Mouse (Mus musculus) left cerebral cortex, postnatal 25 days (tissue): Measurements from ENCODE around the gene Map3k14. TPM values are rescaled to one million over a fixed set of nuclear protein-coding genes. Genes with fewer than 3 reads are reported as not detected.

ENCODE experiments used
- DNase-seq, 2 experiments: peaks; one replicate each; pipeline ENCODE4 v3.0.0; 2022; ENCODE audit warnings: low spot score in 2 of 2, mixed read lengths in 1 of 2
- intact Hi-C: fragments of 180-260 bp; cut with DNase I; formaldehyde crosslinking; loops from one replicate; pipeline ENCODE4 v1.15.1; 2025
- total RNA-seq, 2 experiments: library from RNA; stranded (reverse); gene quantifications; 2 replicates each; pipeline ENCODE4 v1.2.3; 2021

Map3k14 gene
- total RNA-seq, 2 experiments from 2014 or later = 4.1 to 4.3 TPM

DNA sequence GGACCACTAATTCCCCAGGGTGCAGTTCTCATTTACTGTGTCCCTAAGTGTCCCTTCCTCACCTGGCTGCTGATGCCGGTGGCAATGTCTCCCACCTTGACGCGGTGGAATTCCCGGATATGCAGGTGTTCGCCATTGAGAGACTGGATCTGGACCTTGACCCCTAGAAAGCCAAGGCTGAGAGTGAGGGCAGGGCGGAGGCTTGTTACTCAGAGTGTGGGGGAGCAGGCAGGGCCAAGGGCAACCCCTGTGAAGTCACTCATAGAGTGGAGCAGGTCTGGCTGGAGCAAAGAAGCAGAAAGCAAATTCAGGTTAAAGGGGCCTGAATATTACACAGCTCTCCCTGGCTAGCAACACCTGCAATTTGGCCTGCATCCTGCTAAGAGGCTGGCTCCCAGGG lies 45.8 kb downstream of the Map3k14 start:
- no peak for DNase-seq
- intact Hi-C loops = no loop called here

DNA sequence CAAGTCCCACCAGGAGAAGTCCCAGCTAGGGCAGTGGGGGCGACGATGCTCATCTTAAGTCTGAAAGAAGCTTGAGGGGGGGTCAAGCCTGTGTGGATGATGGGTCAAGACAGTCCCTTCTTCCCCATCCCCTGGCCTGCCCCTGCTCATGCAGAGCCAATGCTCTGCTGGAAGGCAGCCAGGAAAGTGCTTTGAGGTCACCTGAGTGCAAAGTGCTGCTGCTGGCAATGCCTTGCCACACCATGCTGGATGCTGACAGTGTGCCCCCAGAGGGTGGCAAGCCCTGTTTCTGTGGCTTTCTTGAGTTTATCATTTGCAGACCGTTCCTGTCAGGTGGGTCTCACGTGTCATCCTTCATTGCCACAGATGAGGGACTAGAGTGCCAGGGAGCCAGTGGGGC lies 47.3 kb downstream of the Map3k14 start:
- no peak for DNase-seq
- intact Hi-C loops = loop anchor here (2.0 kb wide), 1 partner anchor 21 kb away; no protein-coding TSS in a partner anchor

DNA sequence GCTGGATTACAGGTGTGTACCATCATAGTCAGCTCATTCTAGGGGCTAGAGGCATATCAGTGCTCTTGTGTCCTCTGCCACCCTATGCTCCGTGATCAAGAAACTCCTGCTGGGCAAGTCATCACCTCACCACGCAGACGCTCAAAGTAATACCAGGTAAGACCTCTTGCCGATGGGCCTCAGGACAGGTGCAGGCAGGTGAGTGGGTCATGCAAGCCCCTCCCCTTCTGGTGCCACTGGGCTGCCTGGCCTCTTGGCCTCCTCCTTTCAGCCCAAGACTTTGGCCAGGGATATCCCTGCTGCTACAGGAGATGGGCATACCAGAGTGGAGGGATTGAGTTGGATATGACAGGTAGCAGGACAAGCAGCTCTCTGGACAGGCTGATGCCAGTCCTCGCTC lies 48.0 kb downstream of the Map3k14 start:
- intact Hi-C loops = loop anchor here (2.0 kb wide), 1 partner anchor 20 kb away; no protein-coding TSS in a partner anchor
- DNase-seq = no peak

DNA sequence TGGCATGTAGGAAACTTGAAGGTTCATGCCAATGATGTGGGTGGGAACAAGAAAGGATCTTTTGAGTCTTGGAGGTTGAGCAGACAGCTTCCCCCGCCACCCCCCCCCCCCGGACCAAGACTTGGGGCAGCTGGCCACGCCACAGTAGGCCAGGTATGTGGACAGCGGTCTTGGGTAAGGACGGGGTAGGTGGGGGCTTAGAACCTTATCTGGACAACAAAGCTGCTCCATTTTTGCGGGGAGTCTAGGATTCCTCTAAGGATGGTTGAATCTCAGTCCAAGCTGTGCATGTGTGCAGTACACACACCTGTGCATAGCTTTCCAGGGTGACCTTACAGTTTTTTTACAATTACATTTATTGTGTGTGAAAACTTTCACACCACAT lies 48.8 kb downstream of the Map3k14 start:
- intact Hi-C loops = loop anchor here (2.0 kb wide), 1 partner anchor 20 kb away; no protein-coding TSS in a partner anchor
- DNase-seq = no peak

DNA sequence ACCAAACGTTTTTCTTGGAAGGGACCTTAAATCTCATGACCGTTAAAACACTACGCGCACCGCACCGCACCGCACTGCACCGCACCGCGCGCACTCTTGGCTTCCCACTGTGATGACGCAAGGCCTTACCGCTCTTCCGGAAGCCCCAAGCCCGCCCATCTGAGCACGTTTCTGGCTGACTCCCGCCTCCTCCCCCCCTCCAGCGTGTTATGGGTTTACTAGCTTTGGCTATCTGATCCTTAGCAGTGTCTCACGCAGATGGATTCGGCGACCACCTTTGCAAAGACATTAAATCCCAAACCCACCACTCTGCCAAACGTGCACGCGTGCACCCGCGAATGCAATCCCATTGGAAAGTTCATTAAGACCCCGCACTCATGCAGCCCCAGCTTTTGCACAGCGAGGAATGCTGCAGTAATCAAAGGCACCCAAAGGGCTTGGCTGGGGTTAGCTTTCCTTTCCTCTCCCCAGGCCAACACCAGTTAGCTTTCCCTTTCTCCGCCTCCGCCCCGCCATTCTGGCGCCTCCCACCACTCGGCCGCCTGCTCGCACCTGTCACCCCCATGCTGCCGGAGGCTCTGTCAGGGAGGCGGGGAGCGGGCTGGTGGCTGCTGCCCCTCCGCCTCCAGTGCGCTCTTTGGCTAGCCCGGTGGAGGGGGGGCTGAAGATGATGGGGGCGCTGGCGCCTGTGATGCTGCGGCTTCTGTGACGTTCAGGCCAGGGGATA lies 49.3 kb downstream of the Map3k14 start, which contains the start of gene Spata32:
Gene Spata32 (minus strand): TSS at position 643 of the 727 bp plus-strand sequence.
- intact Hi-C loops = loop anchor here (2.0 kb wide), 1 partner anchor 19 kb away; no protein-coding TSS in a partner anchor
- peak; percentile 67 to 80 for DNase-seq

DNA sequence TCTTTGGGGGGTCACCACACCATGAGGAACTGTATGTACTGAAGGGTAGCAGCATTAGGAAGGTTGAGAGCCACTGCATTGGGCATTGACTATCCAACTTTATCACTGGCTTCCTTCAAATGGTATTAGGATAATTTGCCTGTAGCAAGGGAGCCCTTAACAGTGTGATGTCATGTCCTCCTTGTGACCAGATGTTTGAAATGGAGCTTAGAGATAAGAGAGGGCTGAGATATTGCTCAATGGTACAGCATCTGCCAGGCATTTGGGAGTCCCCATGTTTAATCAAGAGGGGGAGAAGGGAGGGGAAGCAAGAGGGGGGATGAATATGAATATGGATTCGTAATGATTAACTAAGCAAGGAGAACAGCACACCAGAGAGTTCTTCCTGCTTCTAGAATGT lies 51.9 kb downstream of the Map3k14 start:
- no peak for DNase-seq

DNA sequence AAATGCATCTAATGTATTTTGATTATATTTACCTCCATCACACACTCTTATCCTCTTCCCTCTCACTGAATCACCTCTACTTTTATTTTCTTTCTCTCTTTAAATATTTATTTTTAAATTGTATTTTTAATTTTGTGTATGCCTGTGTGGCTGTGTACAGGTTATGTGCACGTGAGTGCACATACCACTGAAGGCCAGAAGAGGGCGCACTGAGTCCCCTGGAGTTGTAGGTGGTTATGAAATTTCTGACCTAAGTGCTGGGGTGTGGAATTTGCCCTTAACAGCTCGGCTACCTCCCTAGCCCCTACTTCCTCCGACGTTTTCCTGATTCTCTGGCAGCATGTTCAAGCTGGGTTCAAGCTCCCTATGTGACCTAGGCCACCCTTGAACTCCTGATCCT lies 53.6 kb downstream of the Map3k14 start:
- intact Hi-C loops = no loop called here

More for the DNA sequence above, 51.9 kb downstream of the Map3k14 start:
- intact Hi-C loops = no loop called here

DNA sequence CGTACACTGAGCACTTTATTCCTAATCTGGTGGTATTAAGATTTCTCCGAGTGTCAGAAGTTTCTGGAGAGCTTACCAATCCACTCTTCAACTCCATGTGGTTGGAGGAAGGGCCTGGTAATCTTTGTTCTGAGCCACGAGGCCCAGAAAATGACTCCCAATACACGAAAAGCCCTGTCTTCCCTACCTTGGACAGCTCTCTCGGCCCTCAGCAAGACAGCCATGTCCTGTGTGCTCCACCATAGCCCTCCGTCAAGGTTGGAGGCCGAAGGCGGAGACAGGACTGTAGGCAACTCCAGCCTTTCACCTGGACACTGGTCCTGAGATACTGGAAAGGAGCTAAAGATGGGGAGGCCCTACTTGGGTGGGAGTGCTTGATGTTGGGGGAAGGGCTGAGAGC lies 57.0 kb downstream of the Map3k14 start:
- intact Hi-C loops = no loop called here
- DNase-seq = no peak

More for the DNA sequence above, 53.6 kb downstream of the Map3k14 start:
- DNase-seq = no peak

DNA sequence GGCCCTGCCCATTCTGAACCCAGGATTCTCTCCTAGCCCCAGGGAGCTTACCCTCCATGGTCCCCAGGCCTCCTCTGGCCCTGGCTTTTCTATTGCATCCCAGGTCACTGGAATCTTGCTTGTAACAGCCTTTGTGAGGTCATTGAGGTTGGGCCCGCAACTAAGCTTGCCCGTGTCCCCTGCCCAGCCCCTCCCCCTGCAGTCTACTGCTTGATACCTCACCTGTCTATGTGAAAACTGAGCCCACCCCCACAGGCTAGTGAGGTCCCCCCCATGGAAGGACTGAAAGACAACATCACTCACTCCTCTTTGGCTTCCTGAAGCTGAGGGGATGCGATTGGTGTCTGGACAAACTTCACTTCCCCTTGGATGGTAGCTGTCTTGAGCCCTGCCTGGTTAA lies 58.8 kb downstream of the Map3k14 start, which contains the start of gene 1700023F06Rik:
Gene 1700023F06Rik (minus strand): TSS at position 101 of the 400 bp plus-strand sequence.
- intact Hi-C loops = no loop called here
- no peak for DNase-seq

DNA sequence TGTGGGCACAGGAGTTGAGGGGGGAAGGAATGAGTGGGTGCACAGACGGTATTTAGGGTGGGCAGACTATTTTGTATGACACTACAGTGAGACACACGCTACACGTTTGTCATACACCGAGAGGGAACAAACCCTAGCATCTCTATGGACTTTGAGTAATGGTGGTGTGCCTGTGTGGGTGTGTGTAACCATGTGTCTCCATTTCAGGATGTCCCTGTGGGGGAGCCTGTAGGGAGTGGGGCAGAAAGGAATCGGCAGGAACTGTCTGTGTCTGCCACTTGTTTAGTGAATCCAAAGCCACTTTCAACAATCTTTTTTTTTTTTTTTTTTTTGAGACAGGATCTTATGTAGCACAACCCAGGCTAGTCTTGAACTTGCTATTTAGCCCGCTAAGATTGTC lies 61.1 kb downstream of the Map3k14 start:
- intact Hi-C loops = no loop called here
- DNase-seq = peak in 1 of 2 experiments; percentile 68

DNA sequence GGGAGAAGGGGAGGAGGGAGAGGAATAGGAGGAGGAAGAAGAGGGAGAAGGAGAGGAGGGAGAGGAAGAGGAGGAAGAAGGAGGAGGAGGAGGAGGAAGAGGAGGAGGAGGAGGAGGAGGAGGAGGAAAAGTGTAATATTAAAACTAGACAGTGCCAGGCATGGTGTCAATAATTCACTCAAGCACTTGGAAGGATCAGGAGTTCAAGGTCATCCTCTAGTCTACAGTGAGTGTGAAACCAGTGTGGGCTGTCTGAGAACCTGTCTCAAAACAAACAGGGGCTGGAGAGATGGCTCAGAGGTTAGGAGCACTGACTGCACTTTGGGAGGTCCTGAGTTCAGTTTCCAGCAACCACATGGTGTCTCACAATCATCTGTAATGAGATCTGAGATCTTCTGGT lies 64.9 kb downstream of the Map3k14 start:
- no peak for DNase-seq
- intact Hi-C loops = no loop called here

DNA sequence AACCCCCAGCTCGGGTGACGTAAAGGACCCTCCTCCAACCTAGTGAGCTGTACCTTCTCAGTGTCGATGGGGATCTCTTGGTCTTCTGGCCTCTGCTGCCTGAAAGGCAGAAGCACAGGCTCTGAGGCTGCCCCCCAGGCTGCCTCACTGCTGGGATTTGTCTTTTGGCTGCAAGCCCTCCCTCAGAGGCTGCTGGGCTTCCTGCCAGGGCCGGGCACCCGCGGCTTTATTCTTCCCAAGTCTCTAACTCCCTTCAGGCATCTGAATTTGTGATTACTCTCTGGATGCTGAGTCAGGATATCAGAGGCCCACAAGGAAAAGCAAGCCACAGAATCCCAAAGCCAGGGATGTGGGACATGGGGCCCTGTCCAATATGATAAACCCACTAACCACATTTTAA lies 65.6 kb downstream of the Map3k14 start:
- intact Hi-C loops = no loop called here
- peak; percentile 67 to 91 for DNase-seq

DNA sequence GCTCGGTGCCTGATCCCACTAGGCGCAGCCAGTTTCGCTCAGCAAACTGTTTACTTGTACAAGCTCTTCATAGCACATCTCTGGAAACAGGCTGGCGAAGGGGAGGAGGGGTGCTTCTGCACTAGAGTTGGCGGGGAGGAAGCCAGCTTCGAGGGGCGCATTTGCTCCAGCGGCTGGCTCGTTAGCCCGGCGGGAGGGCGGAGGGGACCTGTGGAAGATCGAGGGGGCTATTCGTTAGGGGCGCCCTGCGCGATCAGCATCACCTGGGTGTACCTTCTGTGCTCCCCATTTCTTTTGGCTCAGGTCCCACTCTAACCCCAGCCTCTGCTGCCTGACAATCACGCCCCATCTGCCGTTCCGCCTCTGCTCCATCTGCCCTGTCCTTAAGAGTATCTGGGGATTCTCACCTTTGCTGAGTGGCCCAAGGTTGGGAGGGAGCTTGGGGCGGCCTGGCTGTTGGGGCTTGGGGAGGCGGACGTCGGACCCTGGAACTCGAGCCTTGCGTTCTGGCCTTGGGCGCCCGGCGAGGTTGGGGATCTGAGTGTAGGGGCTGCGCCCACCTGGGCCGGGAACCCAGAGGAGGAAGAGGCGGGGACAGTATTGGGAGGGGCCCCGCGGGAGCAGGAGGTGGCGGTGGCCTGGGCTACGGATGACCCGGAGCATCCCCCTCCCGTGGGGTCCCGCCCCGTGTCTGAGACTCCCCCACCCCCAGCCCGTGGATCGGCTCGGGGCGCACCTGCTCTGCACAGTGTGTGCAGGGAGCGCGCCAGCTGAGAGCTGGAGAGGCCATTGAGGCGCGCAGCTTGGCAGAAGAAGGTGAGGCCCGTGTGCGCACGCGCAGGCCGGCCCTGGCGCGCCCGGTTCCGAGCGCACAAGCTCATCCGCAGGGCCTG lies 68.1 kb downstream of the Map3k14 start:
- intact Hi-C loops = loop anchor here (2.0 kb wide), 1 partner anchor 20 kb away; the partner anchor contains the start of gene Spata32

DNA sequence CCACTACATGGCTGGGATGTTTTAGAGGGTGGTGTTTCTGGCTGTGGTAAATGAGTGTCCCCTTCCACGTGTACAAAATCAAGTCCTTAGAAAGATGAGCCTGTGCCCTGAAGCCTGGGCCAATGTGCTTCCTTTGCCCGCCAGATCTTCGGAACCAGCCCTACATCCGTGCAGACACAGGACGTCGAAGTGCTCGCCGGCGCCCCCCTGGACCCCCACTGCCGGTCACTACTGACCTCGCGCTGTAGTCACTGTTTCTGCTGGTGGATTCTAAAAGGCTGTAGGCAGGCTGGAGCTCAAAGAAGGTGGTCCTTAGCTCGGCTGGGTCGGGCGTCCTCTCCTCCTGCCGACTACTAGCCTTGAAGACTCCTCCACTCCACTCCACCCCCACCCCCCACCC lies 68.9 kb downstream of the Map3k14 start:
- intact Hi-C loops = loop anchor here (2.0 kb wide), 1 partner anchor 20 kb away; the partner anchor contains the start of gene Spata32
- DNase-seq = peak in 1 of 2 experiments; percentile 20

More for the DNA sequence above, 68.1 kb downstream of the Map3k14 start:
- DNase-seq = peak; percentile 83 to 93

DNA sequence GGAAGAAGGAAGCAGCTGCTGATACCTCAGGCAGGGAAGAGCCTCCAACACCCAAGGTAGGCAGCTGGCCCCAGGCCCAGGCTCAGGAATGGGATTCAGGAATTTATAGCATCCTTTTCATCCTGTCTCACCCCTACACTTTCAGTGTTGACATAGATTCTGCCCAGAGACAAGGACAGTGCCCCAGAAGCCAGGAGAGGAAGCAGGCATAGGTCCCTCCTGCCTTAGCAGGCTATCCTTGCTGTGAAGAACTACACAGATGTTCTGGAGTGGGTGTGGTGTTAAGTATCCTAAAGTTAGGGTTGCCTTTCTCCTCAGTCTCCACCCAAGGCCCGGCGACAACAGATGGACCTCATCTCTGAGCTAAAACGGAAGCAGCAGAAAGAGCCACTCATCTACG lies 69.9 kb downstream of the Map3k14 start:
- DNase-seq = peak; percentile 51 to 94
- intact Hi-C loops = no loop called here

DNA sequence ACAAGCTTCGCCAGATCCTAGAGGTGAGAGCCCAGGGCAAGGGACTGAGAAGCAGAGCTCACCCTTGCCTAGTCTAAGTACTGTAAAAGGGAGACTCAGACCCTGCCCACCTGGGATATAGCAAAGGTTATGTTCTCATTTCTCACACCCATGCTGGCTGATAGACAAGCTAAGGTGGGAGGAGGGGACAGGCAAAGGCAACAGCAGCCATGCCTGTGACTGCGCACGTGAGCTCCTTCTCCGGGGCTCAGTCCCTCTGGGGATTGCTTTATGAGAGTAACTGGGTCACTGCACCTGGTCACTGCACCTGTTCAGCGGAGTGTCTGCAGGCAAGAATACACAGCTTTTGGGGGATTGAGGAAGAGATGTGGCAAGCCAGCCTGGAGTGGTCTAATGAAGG lies 71.6 kb downstream of the Map3k14 start:
- intact Hi-C loops = no loop called here
- no peak for DNase-seq

DNA sequence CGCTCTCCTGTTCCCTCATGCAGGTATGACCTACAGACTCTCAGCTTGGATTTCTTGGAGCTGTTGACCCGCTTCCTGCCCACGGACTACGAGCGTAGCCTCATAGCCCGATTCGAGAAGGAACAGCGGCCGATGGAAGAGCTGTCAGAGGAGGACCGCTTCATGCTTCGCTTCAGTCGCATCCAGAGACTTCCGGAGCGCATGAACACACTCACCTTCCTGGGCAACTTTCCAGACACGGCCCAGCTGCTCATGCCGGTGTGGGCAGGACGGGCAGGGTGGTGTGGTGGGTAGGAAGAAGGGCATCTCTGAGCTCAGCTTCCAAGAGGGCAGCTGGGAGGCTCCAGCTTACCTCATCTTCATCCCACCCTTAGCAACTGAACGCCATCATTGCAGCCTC lies 72.0 kb downstream of the Map3k14 start:
- intact Hi-C loops = no loop called here
- DNase-seq = peak; percentile 38 to 64

DNA sequence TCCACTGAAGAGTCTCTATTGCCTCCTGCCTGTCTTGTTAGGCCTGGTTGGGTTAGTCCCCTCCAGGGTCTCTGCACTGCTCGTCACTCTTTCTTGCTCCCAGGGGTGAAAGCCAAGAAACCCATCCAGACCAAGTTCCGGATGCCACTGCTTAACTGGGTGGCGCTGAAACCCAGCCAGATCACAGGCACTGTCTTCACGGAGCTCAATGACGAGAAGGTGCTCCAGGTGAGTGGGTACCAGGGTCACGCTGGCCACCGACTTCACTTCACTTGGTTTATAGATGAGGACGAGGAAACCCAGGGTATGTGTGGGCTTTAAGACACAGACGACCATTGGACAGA lies 73.5 kb downstream of the Map3k14 start:
- peak; percentile 30 to 33 for DNase-seq
- intact Hi-C loops = no loop called here

DNA sequence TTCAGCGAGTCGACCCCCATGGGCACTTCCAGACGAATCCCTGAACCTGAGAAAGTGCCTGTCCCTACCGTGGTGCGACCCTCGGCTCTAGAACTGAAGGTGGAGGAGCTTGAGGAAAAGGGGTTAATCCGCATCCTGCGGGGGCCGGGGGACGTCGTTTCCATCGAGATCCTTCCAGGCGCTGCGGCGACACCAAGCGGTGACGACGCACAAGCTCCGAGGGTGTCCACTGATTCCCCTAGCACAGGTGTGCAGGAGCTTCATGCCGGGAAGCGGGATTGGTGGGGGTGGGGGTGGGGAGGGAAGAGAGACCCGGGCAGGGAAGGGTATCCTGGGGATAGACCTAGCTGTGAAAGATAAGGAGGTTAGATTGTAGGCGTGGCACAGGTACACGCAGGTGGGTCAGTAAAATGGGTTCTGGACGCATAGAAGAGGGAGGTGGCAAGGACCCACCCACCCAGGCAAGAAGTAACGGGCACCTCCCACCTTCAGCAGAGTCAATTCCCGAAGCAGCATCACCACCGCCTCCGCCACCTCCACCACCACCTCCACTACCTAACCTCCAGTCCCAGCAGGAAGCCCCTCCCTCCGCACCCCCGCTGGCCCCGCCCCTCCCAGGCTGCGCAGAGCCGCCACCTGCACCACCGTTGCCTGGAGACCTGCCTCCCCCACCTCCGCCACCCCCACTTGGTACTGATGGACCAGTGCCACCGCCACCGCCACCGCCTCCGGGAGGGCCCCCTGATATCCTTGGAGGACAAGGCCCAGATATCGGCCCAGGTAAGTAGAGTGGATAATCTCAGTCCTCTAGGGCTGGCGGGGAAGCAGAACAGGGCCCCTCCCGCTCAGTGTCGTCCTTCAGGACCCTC lies 74.1 kb downstream of the Map3k14 start:
- intact Hi-C loops = no loop called here

More for the DNA sequence above, 74.1 kb downstream of the Map3k14 start:
- peak; percentile 77 to 88 for DNase-seq
